Mouse (Mus musculus) liver, embryonic 14.5 days (tissue): ENCODE results near the gene Ankdd1b.

ENCODE experiments used
- CTCF ChIP-seq: IDR thresholded peaks from 2 replicates; pipeline ENCODE4 v1.5.1; 2016; ENCODE audit warnings: antibody characterized with exemption, low read depth, control low read depth
- EP300 ChIP-seq: IDR thresholded peaks from 2 replicates; pipeline ENCODE4 v1.6.1; 2016; ENCODE audit warnings: antibody characterized with exemption, low read depth

DNA sequence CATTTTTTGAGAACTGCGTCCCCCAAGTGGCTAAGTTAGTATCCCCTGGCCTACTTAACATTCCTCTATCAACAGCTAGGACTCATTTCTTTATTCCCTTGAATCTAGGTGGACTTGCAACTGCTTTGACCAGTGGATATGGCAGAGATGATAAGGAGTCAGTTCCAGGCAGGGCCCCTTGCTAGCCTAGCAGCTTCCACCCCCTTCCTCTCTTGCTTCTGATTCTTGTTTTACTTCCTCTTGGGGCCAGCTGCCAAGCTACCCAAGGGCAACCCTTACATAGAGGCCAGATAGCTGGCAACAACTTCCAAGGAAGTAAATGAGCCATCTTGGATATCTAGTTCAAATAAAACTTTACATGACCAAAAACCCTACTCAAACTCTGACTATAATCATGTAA lies 34.1 kb downstream of the Ankdd1b start:
- TF ChIP-seq CTCF (no peak), EP300 (no peak)
